Mouse (Mus musculus) liver, postnatal 0 days (tissue): ENCODE results near the gene Olfr961.

Experiments
- CTCF ChIP-seq: sonication (generic); IDR thresholded peaks from 2 replicates; pipeline ENCODE4 v1.5.1; 2016; ENCODE audit warnings: antibody characterized with exemption, low read depth
- EP300 ChIP-seq: IDR thresholded peaks from 2 replicates; pipeline ENCODE4 v1.6.1; 2016; ENCODE audit warnings: antibody characterized with exemption, low read depth, mild to moderate bottlenecking

DNA sequence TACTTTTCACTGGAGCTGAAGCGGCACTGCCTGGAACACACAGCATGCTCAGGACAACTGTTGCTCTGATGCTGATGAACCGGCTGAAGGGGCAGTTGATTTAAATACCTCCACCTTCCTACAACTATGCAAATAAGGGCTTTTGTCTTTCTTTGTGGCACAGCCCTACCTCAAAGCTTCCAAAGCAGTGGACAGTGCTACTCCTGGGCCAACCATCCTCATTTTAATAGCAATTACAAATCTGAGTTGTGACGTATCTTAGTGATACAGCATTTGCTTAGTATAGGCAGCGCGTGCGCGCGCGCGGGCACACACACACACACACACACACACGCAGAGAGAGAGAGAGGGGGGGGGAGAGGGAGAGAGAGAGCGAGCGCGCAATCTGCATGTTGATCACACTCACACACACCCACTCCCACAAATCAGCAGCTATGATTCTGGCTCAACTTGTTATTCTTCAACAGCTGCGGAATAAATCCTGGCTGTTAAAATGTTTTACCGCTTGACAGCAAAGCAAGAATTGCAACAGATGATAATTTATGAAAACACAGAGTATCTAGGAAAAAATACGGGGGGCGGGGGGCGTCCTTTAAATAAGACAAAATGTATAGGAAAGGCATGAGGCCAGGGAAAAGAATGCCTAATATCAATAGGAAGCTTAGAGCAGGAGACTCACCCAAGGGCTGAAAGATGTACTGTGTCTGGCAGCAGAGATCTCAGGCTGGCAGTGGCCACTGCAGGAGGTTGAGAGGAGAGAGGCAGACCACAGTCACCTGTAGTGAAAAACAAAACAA is 42.2 kb upstream of the Olfr961 start:
- TF ChIP-seq CTCF (no peak), EP300 (no peak)
